Mouse (Mus musculus): ENCODE measurements around the gene Kcnk1. TPM values are rescaled to one million over a fixed set of nuclear protein-coding genes. Genes with fewer than 3 reads are reported as not detected.

Gene Kcnk1
- 28.7 and 36.7 TPM in 2 replicates for polyA plus RNA-seq (2015; fragmentation: Nextera tagmentation; extraction: Ambion mirVana)

DNA sequence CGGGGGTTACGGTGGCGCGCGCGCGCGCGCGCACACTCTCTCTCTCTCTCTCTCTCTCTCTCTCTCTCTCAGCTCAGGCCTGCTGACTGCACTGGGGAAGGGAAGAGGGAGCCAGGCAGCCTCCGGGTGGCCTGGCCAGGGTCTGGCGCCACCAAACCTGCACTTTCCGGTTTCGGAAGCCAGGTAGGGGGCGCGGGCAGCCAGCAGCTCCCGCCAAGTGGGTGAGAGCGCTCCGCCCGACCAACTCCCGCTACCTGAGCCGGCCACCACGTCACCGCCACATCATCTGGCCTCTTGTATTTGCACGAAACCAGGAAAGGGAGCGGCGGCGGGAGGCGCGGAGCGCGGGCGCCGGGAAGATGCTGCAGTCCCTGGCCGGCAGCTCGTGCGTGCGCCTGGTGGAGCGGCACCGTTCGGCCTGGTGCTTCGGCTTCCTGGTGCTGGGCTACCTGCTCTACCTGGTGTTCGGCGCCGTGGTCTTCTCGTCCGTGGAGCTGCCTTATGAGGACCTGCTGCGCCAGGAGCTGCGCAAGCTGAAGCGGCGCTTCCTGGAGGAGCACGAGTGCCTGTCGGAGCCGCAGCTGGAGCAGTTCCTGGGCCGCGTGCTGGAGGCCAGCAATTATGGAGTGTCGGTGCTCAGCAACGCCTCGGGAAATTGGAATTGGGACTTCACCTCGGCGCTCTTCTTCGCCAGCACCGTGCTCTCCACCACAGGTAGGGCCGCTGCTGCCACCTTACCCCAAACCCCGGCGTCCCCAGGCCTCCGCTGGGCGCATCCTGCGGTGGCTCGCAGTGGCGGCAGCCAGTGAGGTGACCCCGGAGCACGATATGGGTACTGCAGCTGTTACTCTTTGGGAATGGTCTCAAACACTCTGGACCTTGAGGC lies at the start of gene Kcnk1:
TSS of gene Kcnk1 (plus strand) at position 70 of the 886 bp plus-strand sequence.
- H3K27ac ChIP-seq (ENCODE audit: low read depth, low read length), result peak within 1 kb of the TSS; percentile 68

DNA sequence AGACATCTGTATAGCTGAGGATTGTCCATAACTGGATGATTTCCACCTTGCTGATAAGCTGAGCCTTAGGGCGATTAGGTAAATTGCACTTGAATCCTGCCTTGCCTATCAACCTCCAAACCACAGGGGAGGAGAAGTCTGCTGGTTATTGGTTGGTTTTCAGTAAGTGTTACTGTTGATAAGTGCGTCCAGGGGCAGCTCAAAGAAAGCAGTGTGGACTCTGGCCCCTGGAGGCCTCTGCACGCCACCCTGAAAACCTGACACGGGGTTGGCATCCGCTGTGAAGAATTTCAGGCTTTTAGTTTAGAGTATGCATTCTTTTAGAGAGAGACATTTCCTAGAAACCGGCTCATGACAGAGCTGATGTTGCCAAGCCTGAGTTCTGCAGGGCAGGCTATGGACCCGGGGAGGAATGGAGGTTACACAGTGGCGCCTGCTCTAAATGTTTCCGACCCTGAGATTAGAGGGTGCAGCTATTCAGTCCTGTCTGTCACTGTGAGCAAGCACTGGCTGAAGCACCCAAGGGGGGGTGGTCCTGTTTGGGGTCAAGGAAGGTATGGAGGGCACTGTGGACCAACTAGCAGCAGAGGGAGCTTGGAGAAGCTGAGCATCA lies 46.2 kb upstream of the Kcnk1 start:
- no peak overlapping the region for H3K9ac ChIP-seq (ENCODE audit: low read depth, low read length)
- no peaks in the 10 kb centered on the region for H3K27me3 ChIP-seq (replicated peaks; ENCODE audit: control insufficient read depth, insufficient read depth, low read length)
- peaks cover 15% of the 10 kb centered on the region; the same call in 1 of the 2 replicates for H3K36me3 ChIP-seq (ENCODE audit: control insufficient read depth, insufficient read depth)
- no peak overlapping the region for H3K4me3 ChIP-seq (ENCODE audit: low read depth, low read length)
- H3K27ac ChIP-seq (ENCODE audit: low read depth, low read length), result no peak overlapping the region
- TF ChIP-seq CTCF (IDR thresholded peaks at IDR 0.05; ENCODE audit: low read depth), result no peak
- no peaks in the 10 kb centered on the region for H3K9me3 ChIP-seq (ENCODE audit: control insufficient read depth)
- 31% methylated on average over 9 of the region's 9 CpGs for WGBS
- no peaks in the 10 kb centered on the region for H3K4me1 ChIP-seq (replicated peaks; ENCODE audit: control insufficient read depth, insufficient read depth, low read length)
- H3K4me2 ChIP-seq (replicated peaks; ENCODE audit: low read depth), result peak overlapping the region; percentile 28; the same call in 1 of the 2 replicates
- ATAC-seq, result peak; percentile 61

More for the DNA sequence above, at the start of gene Kcnk1:
- Histone ChIP-seq H3K36me3 (ENCODE audit: control insufficient read depth, insufficient read depth) (no peaks in the 10 kb centered on the region), H3K9ac (ENCODE audit: low read depth, low read length) (peak within 1 kb of the TSS; percentile 53), H3K4me3 (ENCODE audit: low read depth, low read length) (peak within 1 kb of the TSS; percentile 56), H3K4me1 (replicated peaks; ENCODE audit: control insufficient read depth, insufficient read depth, low read length) (0 out of 2 replicates have a peak, but pooled peaks cover 9% of the 10 kb centered on the region), H3K27me3 (replicated peaks; ENCODE audit: control insufficient read depth, insufficient read depth, low read length) (no peaks in the 10 kb centered on the region), H3K9me3 (ENCODE audit: control insufficient read depth) (no peaks in the 10 kb centered on the region), H3K4me2 (replicated peaks; ENCODE audit: low read depth) (peak within 1 kb of the TSS; percentile 91)
- under 1% methylated on average over 73 of the region's 73 CpGs for WGBS
- TF ChIP-seq CTCF (IDR thresholded peaks at IDR 0.05; ENCODE audit: low read depth), result peak; percentile 29; the same call in 1 of the 2 replicates
- ATAC-seq, result peak; percentile 67

DNA sequence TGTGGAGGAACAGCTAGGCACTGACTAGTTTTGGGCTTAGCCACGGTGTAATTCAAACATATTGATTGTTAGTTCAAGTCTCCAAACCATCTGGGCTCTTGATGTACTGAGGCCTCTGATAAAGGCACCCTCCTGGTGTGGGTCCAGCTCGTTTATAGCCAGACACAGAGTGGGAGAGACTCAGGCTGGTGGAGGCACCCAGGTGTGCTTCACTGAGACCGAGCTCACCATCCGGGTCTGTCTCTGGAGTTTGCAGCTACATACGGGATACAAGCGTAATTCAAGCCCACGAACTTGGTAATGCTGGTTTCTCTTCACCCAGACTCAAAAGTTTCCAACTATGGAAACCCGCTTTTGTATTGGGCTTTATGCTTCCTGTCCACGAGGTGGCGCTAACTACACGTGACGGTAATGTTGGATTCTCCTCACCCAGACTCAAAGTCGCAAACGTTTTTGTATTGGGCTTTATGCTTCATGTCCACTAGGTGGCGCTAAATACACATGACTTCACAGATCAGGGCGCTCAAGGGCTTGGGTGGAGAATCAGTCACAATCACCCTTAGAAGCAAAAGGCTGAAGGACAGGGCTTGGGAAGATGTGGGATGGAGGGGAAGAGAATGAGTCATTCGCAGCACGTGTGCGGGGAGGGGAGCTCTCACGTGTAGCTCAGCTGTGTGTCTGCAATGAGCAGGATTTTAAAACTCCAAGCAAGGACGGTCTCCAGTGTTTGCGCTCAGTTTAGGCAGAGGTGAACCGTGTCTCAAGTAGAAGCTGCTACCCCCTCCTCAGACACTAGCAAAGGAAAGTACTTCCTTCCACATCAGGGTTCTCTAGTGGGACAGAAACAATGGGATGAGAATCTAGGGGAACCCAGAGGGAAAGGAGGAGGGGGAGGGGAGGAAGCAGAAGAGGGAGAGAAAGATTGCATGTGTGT lies 44.7 kb upstream of the Kcnk1 start:
- Histone ChIP-seq H3K4me1 (replicated peaks; ENCODE audit: control insufficient read depth, insufficient read depth, low read length) (no peaks in the 10 kb centered on the region), H3K4me2 (replicated peaks; ENCODE audit: low read depth) (no peak overlapping the region), H3K36me3 (ENCODE audit: control insufficient read depth, insufficient read depth) (peaks cover 6% of the 10 kb centered on the region; the same call in 1 of the 2 replicates), H3K27ac (ENCODE audit: low read depth, low read length) (no peak overlapping the region), H3K27me3 (replicated peaks; ENCODE audit: control insufficient read depth, insufficient read depth, low read length) (no peaks in the 10 kb centered on the region), H3K9ac (ENCODE audit: low read depth, low read length) (no peak overlapping the region), H3K4me3 (ENCODE audit: low read depth, low read length) (no peak overlapping the region), H3K9me3 (ENCODE audit: control insufficient read depth) (no peaks in the 10 kb centered on the region)
- 16% methylated on average over 23 of the region's 23 CpGs for WGBS
- peak; percentile 100 for TF ChIP-seq CTCF (IDR thresholded peaks at IDR 0.05; ENCODE audit: low read depth)
- peak; percentile 74 for ATAC-seq

- no peak overlapping the region for H3K9ac ChIP-seq (ENCODE audit: low read depth, low read length)
- peak; percentile 88 for TF ChIP-seq CTCF (IDR thresholded peaks at IDR 0.05; ENCODE audit: low read depth)
- no peak for ATAC-seq
- WGBS, result 11% methylated on average over 11 of the region's 11 CpGs
- H3K9me3 ChIP-seq (ENCODE audit: control insufficient read depth), result no peaks in the 10 kb centered on the region
- H3K27ac ChIP-seq (ENCODE audit: low read depth, low read length), result no peak overlapping the region
- H3K4me3 ChIP-seq (ENCODE audit: low read depth, low read length), result no peak overlapping the region
- H3K36me3 ChIP-seq (ENCODE audit: control insufficient read depth, insufficient read depth), result no peaks in the 10 kb centered on the region
- no peaks in the 10 kb centered on the region for H3K4me1 ChIP-seq (replicated peaks; ENCODE audit: control insufficient read depth, insufficient read depth, low read length)
- H3K4me2 ChIP-seq (replicated peaks; ENCODE audit: low read depth), result peak overlapping the region; percentile 45
- no peaks in the 10 kb centered on the region for H3K27me3 ChIP-seq (replicated peaks; ENCODE audit: control insufficient read depth, insufficient read depth, low read length)
Measured at GRCm38 (mm10) chr8:125955671-125956070, 39.3 kb upstream of the Kcnk1 start.

GRCm38 (mm10) chr8:125956796-125957195 lies 38.2 kb upstream of the Kcnk1 start:
- 82% methylated on average over 9 of the region's 9 CpGs for WGBS
- H3K4me2 ChIP-seq (replicated peaks; ENCODE audit: low read depth), result no peak overlapping the region
- ATAC-seq, result no peak
- no peaks in the 10 kb centered on the region for H3K36me3 ChIP-seq (ENCODE audit: control insufficient read depth, insufficient read depth)
- H3K4me1 ChIP-seq (replicated peaks; ENCODE audit: control insufficient read depth, insufficient read depth, low read length), result no peaks in the 10 kb centered on the region
- H3K9ac ChIP-seq (ENCODE audit: low read depth, low read length), result no peak overlapping the region
- TF ChIP-seq CTCF (IDR thresholded peaks at IDR 0.05; ENCODE audit: low read depth), result no peak
- no peak overlapping the region for H3K27ac ChIP-seq (ENCODE audit: low read depth, low read length)
- H3K9me3 ChIP-seq (ENCODE audit: control insufficient read depth), result no peaks in the 10 kb centered on the region
- no peaks in the 10 kb centered on the region for H3K27me3 ChIP-seq (replicated peaks; ENCODE audit: control insufficient read depth, insufficient read depth, low read length)
- H3K4me3 ChIP-seq (ENCODE audit: low read depth, low read length), result no peak overlapping the region
